Mouse (Mus musculus): ENCODE data around the gene Ncstn. TPM values are rescaled to one million over a fixed set of nuclear protein-coding genes. Genes with fewer than 3 reads are reported as not detected.
A peak's percentile ranks its signal among the peaks of the same experiment; 100 is the strongest.

Ncstn gene
- polyA plus RNA-seq, 1 experiment from 2014 or later = 121 TPM

GRCm38 (mm10) chr1:172016660-172017516 is 65.7 kb downstream of the Ncstn start:
- ATAC-seq (ENCODE audit: insufficient number of reproducible peaks, low FRiP score, low TSS enrichment, low read depth) = no peak
- Histone ChIP-seq H3K27me3 (no peaks in the 10 kb centered on the region), H3K27ac (replicated peaks) (peak overlapping the region; percentile 68), H3K9ac (no peak overlapping the region), H3K4me2 (replicated peaks) (no peak overlapping the region), H3K4me1 (peaks cover 74% of the 10 kb centered on the region), H3K4me3 (replicated peaks) (no peak overlapping the region), H3K36me3 (no peaks in the 10 kb centered on the region), H3K9me3 (replicated peaks) (no peaks in the 10 kb centered on the region)
- 29% methylated on average over 6 of the region's 6 CpGs for WGBS

GRCm38 (mm10) chr1:172016031-172016430 is 66.6 kb downstream of the Ncstn start:
- ATAC-seq (ENCODE audit: insufficient number of reproducible peaks, low FRiP score, low TSS enrichment, low read depth) = no peak
- H3K4me1 ChIP-seq = peaks cover 73% of the 10 kb centered on the region

More at GRCm38 (mm10) chr1:172016031-172016430, 66.6 kb downstream of the Ncstn start:
- Histone ChIP-seq H3K27ac (replicated peaks) (peak overlapping the region; percentile 68; the same call in 1 of the 2 replicates), H3K4me3 (replicated peaks) (no peak overlapping the region), H3K27me3 (no peaks in the 10 kb centered on the region), H3K9me3 (replicated peaks) (no peaks in the 10 kb centered on the region), H3K4me2 (replicated peaks) (no peak overlapping the region), H3K36me3 (peaks cover 8% of the 10 kb centered on the region), H3K9ac (no peak overlapping the region)
- WGBS = 61% methylated on average over 8 of the region's 8 CpGs

Other genes starting within 250 kb of the Ncstn start
- gene Cd84, start 243.1 kb downstream of the Ncstn start, polyA plus RNA-seq (2015; fragmentation: Nextera tagmentation; extraction: Ambion mirVana) = 2.1 and 2.5 TPM in 2 replicates
- not detected in 2 replicates for gene Gm10521, start 187.1 kb downstream of the Ncstn start, polyA plus RNA-seq (2015; fragmentation: Nextera tagmentation; extraction: Ambion mirVana)
- gene Slamf6, start 165.3 kb downstream of the Ncstn start, polyA plus RNA-seq (2015; fragmentation: Nextera tagmentation; extraction: Ambion mirVana) = 0.72 TPM in 1 of 2 replicates, not detected in the other
- gene Vangl2, start 54.4 kb downstream of the Ncstn start, polyA plus RNA-seq (2015; fragmentation: Nextera tagmentation; extraction: Ambion mirVana) = 20.1 and 22.7 TPM in 2 replicates
- 2.1 and 2.7 TPM in 2 replicates for gene Nhlh1, start 25.2 kb downstream of the Ncstn start, polyA plus RNA-seq (2015; fragmentation: Nextera tagmentation; extraction: Ambion mirVana)
- gene Copa, start 266 bp downstream of the Ncstn start, polyA plus RNA-seq (2015; fragmentation: Nextera tagmentation; extraction: Ambion mirVana) = 231 and 235 TPM in 2 replicates
- gene Pex19, start 44.0 kb upstream of the Ncstn start, polyA plus RNA-seq (2015; fragmentation: Nextera tagmentation; extraction: Ambion mirVana) = 138 and 139 TPM in 2 replicates
- gene Dcaf8, start 65.3 kb upstream of the Ncstn start, polyA plus RNA-seq (2015; fragmentation: Nextera tagmentation; extraction: Ambion mirVana) = 135 and 140 TPM in 2 replicates
- gene Pea15a, start 124.0 kb upstream of the Ncstn start, polyA plus RNA-seq (2015; fragmentation: Nextera tagmentation; extraction: Ambion mirVana) = 122 and 131 TPM in 2 replicates
- gene Casq1, start 137.1 kb upstream of the Ncstn start, polyA plus RNA-seq (2015; fragmentation: Nextera tagmentation; extraction: Ambion mirVana) = 18.9 and 24.6 TPM in 2 replicates
- gene Atp1a4, start 175.6 kb upstream of the Ncstn start, polyA plus RNA-seq (2015; fragmentation: Nextera tagmentation; extraction: Ambion mirVana) = not detected in 2 replicates
- 71.9 and 73.4 TPM in 2 replicates for gene Igsf8, start 178.8 kb upstream of the Ncstn start, polyA plus RNA-seq (2015; fragmentation: Nextera tagmentation; extraction: Ambion mirVana)
- gene Atp1a2, start 215.3 kb upstream of the Ncstn start, polyA plus RNA-seq (2015; fragmentation: Nextera tagmentation; extraction: Ambion mirVana) = 4.7 and 5.6 TPM in 2 replicates
- gene Kcnj9, start 246.5 kb upstream of the Ncstn start, polyA plus RNA-seq (2015; fragmentation: Nextera tagmentation; extraction: Ambion mirVana) = 0.14 and 0.28 TPM in 2 replicates